Mouse (Mus musculus) erythroblast, embryonic 14.5 days (primary cell): ENCODE results near the gene Tfb2m.

Experiments used
- GATA1 ChIP-seq: IDR thresholded peaks from 2 replicates; pipeline ENCODE4 v1.6.1; 2012; ENCODE audit warnings: low read length, inconsistent platforms, mixed read lengths
- TAL1 ChIP-seq: IDR thresholded peaks from 3 replicates; pipeline ENCODE4 v1.6.1; 2012; ENCODE audit warnings: low read length, inconsistent platforms, mixed read lengths

DNA sequence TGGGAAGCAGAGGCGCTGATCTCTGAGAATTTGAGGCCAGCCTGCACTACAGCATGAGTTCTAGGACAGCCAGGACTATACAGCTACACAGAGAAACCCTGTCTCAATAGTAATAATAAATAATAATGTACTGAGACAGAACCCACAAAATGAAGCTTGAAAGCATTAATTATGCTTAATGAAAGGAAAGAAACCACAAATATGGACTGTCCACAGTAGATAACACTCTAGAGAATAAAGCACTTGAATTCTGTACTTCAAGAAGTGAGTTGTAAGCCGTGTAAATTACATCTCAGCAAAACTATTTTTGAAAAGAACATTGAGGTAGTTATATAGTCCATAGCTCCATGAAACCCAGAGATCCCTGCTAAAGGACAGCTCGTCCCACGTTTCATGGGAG, 38.2 kb upstream of the Tfb2m start:
- TF ChIP-seq GATA1 (no peak), TAL1 (no peak)
